Mouse (Mus musculus) intestine, embryonic 16.5 days (tissue): ENCODE data around the gene Nat9. TPM values are rescaled to one million over a fixed set of nuclear protein-coding genes. Genes with fewer than 3 reads are reported as not detected.

Experiments
- ATAC-seq: fragments of 200-750 bp; cut with Nextera tagmentation; 2 replicates; pipeline ENCODE4 v1.8.0; 2017; ENCODE audit warnings: moderate TSS enrichment, moderate library complexity
- H3K27ac ChIP-seq: fragments of 300-500 bp; sonication (generic); 2 replicates; pipeline ENCODE4 v1.5.1; 2014; ENCODE audit warnings: mild to moderate bottlenecking, low read length
- H3K27me3 ChIP-seq: fragments of 300-500 bp; sonication (generic); replicated peaks from 2 replicates; pipeline ENCODE4 v1.6.1; 2014; ENCODE audit warnings: low read length, control low read depth, mixed read lengths; ENCODE audit not compliant: control insufficient read depth, insufficient read depth
- H3K36me3 ChIP-seq: fragments of 300-500 bp; sonication (generic); 2 replicates; pipeline ENCODE4 v1.6.1; 2014; ENCODE audit warnings: low read length, control low read depth; ENCODE audit not compliant: control insufficient read depth, insufficient read depth
- H3K4me1 ChIP-seq: fragments of 300-500 bp; sonication (generic); 2 replicates; pipeline ENCODE4 v1.6.1; 2014; ENCODE audit warnings: low read length, control low read depth, mixed read lengths; ENCODE audit not compliant: control insufficient read depth, insufficient read depth
- H3K4me2 ChIP-seq: fragments of 300-500 bp; sonication (generic); 2 replicates; pipeline ENCODE4 v1.6.1; 2014; ENCODE audit warnings: low read depth, low read length, control low read depth
- H3K4me3 ChIP-seq: fragments of 300-500 bp; sonication (generic); 2 replicates; pipeline ENCODE4 v1.5.1; 2014; ENCODE audit warnings: mild to moderate bottlenecking, low read length
- H3K9ac ChIP-seq: fragments of 300-500 bp; sonication (generic); 2 replicates; pipeline ENCODE4 v1.6.1; 2014; ENCODE audit warnings: low read depth, low read length
- H3K9me3 ChIP-seq: fragments of 300-500 bp; sonication (generic); 2 replicates; pipeline ENCODE4 v1.6.1; 2016; ENCODE audit warnings: low read length, control low read depth; ENCODE audit not compliant: control insufficient read depth
- WGBS: fragments of 180-500 bp; shearing (Covaris S2); extraction: QIAGEN DNeasy Blood & Tissue Kit; methylation state at CpG from one replicate; pipeline ENCODE4 v1.1.7; 2014; 5-methylcytosine and 5-hydroxymethylcytosine counted together
- polyA plus RNA-seq: library from polyadenylated mRNA; unstranded; fragments of >200 nt; fragmentation: Nextera tagmentation; extraction: Ambion mirVana; gene quantifications from 2 replicates; pipeline ENCODE4 v1.2.1, GENCODE M21; 2015

Nat9 gene
- polyA plus RNA-seq, 1 experiment from 2014 or later = 24.9 TPM

DNA sequence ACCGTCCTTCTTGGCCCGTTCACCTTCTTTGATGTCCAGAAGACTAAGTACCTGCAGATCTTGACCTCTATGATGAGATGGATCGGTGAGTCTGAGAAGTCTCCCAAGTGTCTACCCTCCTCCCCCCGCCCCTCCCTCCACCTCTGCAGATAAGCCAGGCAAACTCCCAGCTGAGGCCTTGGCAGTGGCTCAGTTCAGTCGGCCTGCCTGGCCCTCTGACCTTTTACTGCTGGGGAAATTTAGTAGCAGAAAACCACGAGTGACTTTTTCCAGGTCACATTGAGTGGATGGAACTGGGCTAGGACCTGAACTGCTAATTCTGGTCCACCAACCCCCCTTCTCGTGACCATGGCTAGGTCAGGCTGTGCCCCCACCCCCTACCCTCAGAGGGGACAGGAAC, 40.8 kb upstream of the Nat9 start:
- Histone ChIP-seq H3K9me3 (no peaks in the 10 kb centered on the region), H3K27ac (no peak overlapping the region), H3K4me2 (no peak overlapping the region), H3K27me3 (no peaks in the 10 kb centered on the region), H3K4me1 (peaks cover 22% of the 10 kb centered on the region), H3K36me3 (no peaks in the 10 kb centered on the region), H3K9ac (no peak overlapping the region), H3K4me3 (no peak overlapping the region)
- ATAC-seq = no peak
- 57% methylated on average over 7 of the region's 7 CpGs for WGBS

- Histone ChIP-seq H3K4me1 (peaks cover 24% of the 10 kb centered on the region), H3K36me3 (no peaks in the 10 kb centered on the region), H3K4me2 (no peak overlapping the region), H3K9me3 (no peaks in the 10 kb centered on the region), H3K27me3 (no peaks in the 10 kb centered on the region), H3K27ac (no peak overlapping the region), H3K9ac (no peak overlapping the region), H3K4me3 (no peak overlapping the region)
- 51% methylated on average over 12 of the region's 12 CpGs for WGBS
- no peak for ATAC-seq
Observed at GRCm38 (mm10) chr11:115227640-115228039, 40.0 kb upstream of the Nat9 start.

GRCm38 (mm10) chr11:115226811-115227491, 39.3 kb upstream of the Nat9 start:
- no peaks in the 10 kb centered on the region for H3K36me3 ChIP-seq
- 62% methylated on average over 14 of the region's 14 CpGs for WGBS
- ATAC-seq = no peak
- H3K4me1 ChIP-seq = peaks cover 24% of the 10 kb centered on the region
- no peak overlapping the region for H3K4me3 ChIP-seq
- H3K9me3 ChIP-seq = no peaks in the 10 kb centered on the region
- H3K27me3 ChIP-seq = no peaks in the 10 kb centered on the region
- no peak overlapping the region for H3K9ac ChIP-seq
- H3K27ac ChIP-seq = no peak overlapping the region
- no peak overlapping the region for H3K4me2 ChIP-seq

GRCm38 (mm10) chr11:115225301-115225700, 37.6 kb upstream of the Nat9 start:
- no peak overlapping the region for H3K27ac ChIP-seq
- no peak overlapping the region for H3K4me2 ChIP-seq
- no peak overlapping the region for H3K4me3 ChIP-seq
- no peaks in the 10 kb centered on the region; the same call in 1 of the 2 replicates for H3K27me3 ChIP-seq
- no peaks in the 10 kb centered on the region for H3K9me3 ChIP-seq
- ATAC-seq = no peak
- H3K9ac ChIP-seq = no peak overlapping the region
- WGBS = 87% methylated on average over 6 of the region's 6 CpGs
- peaks cover 16% of the 10 kb centered on the region for H3K4me1 ChIP-seq
- no peaks in the 10 kb centered on the region for H3K36me3 ChIP-seq

DNA sequence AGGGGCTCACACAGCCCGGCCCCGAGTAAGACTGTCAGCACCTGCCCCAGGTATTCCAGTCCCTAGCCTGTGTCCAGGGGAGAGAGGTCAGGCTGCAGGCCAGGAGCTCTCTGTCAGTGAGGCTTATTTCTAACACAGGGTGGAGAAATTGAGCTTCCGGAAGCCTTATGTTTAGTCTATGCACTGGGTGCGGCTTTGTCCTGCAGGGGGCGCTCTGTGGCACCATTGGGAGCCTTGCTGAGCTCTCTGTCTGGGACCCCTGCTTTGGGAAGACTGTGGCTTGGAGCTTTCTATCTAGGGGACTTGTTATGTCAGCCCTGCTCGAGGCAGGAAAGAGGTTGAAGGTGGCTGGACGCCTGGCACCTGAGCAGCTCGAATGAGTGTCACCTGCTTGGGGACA, 37.2 kb upstream of the Nat9 start:
- Histone ChIP-seq H3K9me3 (no peaks in the 10 kb centered on the region), H3K27me3 (no peaks in the 10 kb centered on the region; the same call in 1 of the 2 replicates), H3K36me3 (no peaks in the 10 kb centered on the region), H3K4me2 (no peak overlapping the region), H3K9ac (no peak overlapping the region), H3K4me1 (peaks cover 13% of the 10 kb centered on the region), H3K4me3 (no peak overlapping the region), H3K27ac (no peak overlapping the region)
- WGBS = 50% methylated on average over 8 of the region's 8 CpGs
- no peak for ATAC-seq

GRCm38 (mm10) chr11:115223877-115224276, 36.2 kb upstream of the Nat9 start:
- no peak overlapping the region for H3K4me2 ChIP-seq
- H3K4me3 ChIP-seq = no peak overlapping the region
- H3K9ac ChIP-seq = no peak overlapping the region
- no peak overlapping the region for H3K27ac ChIP-seq
- H3K36me3 ChIP-seq = no peaks in the 10 kb centered on the region
- peaks cover 22% of the 10 kb centered on the region for H3K4me1 ChIP-seq
- H3K27me3 ChIP-seq = no peaks in the 10 kb centered on the region; the same call in 1 of the 2 replicates
- no peak for ATAC-seq
- no peaks in the 10 kb centered on the region for H3K9me3 ChIP-seq
- WGBS = 73% methylated on average over 6 of the region's 6 CpGs

DNA sequence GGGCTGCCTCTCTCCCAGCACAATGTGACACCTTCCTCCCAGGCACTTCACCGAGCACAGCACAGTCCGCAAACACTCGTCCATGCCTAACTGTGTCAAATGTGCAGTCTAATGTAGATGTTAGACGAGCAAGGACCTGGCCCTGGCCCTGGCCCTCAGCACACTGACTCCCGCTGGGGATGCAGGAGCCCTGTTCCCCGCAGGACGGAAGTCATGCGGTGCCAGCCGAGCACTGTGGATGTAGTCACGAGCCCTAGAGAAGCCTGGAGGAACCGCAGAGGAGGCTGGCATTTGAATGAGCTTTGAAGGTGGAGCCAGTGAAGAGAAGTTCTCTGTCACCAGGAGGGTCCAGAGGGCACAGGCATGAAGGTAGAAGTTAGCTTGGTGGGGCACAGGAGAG, 35.8 kb upstream of the Nat9 start:
- H3K36me3 ChIP-seq = no peaks in the 10 kb centered on the region
- H3K9me3 ChIP-seq = no peaks in the 10 kb centered on the region
- H3K27ac ChIP-seq = no peak overlapping the region
- ATAC-seq = no peak
- no peaks in the 10 kb centered on the region; the same call in 1 of the 2 replicates for H3K27me3 ChIP-seq
- H3K9ac ChIP-seq = no peak overlapping the region
- peaks cover 25% of the 10 kb centered on the region for H3K4me1 ChIP-seq
- H3K4me2 ChIP-seq = no peak overlapping the region
- WGBS = 76% methylated on average over 11 of the region's 11 CpGs
- no peak overlapping the region for H3K4me3 ChIP-seq

GRCm38 (mm10) chr11:115222570-115222969, 34.9 kb upstream of the Nat9 start:
- no peak overlapping the region for H3K4me3 ChIP-seq
- H3K4me1 ChIP-seq = peaks cover 25% of the 10 kb centered on the region
- H3K9ac ChIP-seq = no peak overlapping the region
- H3K9me3 ChIP-seq = no peaks in the 10 kb centered on the region
- H3K27ac ChIP-seq = no peak overlapping the region
- H3K36me3 ChIP-seq = no peaks in the 10 kb centered on the region
- 48% methylated on average over 5 of the region's 5 CpGs for WGBS
- no peak overlapping the region for H3K4me2 ChIP-seq
- ATAC-seq = no peak
- no peaks in the 10 kb centered on the region; the same call in 1 of the 2 replicates for H3K27me3 ChIP-seq

GRCm38 (mm10) chr11:115222077-115222476, 34.4 kb upstream of the Nat9 start:
- no peak overlapping the region for H3K27ac ChIP-seq
- H3K9me3 ChIP-seq = no peaks in the 10 kb centered on the region
- WGBS = 39% methylated on average over 12 of the region's 12 CpGs
- no peak overlapping the region for H3K9ac ChIP-seq
- no peaks in the 10 kb centered on the region; the same call in 1 of the 2 replicates for H3K27me3 ChIP-seq
- no peak for ATAC-seq
- peaks cover 25% of the 10 kb centered on the region for H3K4me1 ChIP-seq
- H3K4me2 ChIP-seq = no peak overlapping the region
- H3K36me3 ChIP-seq = no peaks in the 10 kb centered on the region
- no peak overlapping the region for H3K4me3 ChIP-seq

DNA sequence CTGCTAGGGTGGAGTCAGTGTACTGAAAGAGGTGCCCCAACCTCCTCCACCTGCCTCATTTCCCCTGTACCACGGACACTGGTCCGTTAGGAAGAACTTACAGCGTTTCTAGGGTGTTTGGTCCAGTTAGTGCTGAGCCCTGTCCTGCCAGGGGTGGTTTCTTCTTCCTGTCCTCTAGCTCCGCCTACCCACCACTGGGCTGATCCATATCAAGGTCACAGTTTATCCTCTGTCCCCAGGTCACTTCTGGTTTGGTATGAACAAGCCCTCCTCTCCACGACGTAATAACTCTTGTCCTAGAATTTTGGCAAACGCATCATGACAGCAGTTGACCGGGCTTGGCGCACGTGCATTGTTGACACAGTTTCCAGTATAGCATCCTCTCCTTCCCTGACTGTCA, 32.0 kb upstream of the Nat9 start:
- ATAC-seq = no peak
- Histone ChIP-seq H3K4me1 (peaks cover 25% of the 10 kb centered on the region), H3K9me3 (no peaks in the 10 kb centered on the region), H3K4me2 (no peak overlapping the region), H3K4me3 (no peak overlapping the region), H3K27me3 (no peaks in the 10 kb centered on the region; the same call in 1 of the 2 replicates), H3K9ac (no peak overlapping the region), H3K27ac (no peak overlapping the region), H3K36me3 (no peaks in the 10 kb centered on the region)
- 83% methylated on average over 10 of the region's 10 CpGs for WGBS
